Mouse (Mus musculus) inflammation-experienced regulatory T-cells, adult 6 months (primary cell): ENCODE measurements around the gene Esyt1. TPM values are rescaled to one million over a fixed set of nuclear protein-coding genes. Genes with fewer than 3 reads are reported as not detected.
A peak's percentile ranks its signal among the peaks of the same experiment; 100 is the strongest.
"Not testable (repeated sequence)": the region's sequence is repeated elsewhere in the genome, so short reads cannot be mapped to it uniquely, and the experiment has no call there.

ENCODE experiments used
- ATAC-seq: one replicate; pipeline ENCODE4 v1.8.0; 2017
- polyA plus RNA-seq, 3 experiments: library from polyadenylated mRNA; unstranded; fragments of 100-300 nt; shearing (Covaris generic); gene quantifications; one replicate each; pipeline ENCODE4 v1.2.1; 2017

Gene Esyt1
- polyA plus RNA-seq, 3 experiments from 2014 or later = 68.4 to 89.7 (median 70.4) TPM

DNA sequence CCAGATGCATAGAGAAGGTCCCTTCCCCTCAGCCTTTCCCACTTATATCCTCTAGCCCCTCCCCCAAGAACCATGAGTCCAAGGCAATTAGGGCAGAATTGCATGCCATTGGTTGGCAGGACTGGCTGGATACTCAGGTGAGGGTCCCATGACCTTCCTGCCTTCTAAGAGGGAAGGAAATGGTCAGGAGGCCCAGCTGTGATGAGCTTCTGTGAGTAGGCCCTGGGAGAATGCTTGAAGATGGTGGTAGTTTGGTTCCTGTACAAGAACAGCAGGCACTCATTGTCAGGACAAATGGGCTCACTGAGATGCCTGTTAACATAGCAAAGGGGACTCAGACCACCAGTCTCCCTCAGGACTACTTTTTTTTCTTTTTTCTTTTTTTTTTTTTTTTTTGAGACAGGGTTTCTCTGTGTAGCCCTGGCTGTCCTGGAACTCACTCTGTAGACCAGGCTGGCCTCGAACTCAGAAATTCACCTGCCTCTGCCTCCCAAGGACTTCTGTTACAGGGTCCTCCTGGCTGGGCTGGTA lies 12.7 kb upstream of the Esyt1 start:
- no peak for ATAC-seq

DNA sequence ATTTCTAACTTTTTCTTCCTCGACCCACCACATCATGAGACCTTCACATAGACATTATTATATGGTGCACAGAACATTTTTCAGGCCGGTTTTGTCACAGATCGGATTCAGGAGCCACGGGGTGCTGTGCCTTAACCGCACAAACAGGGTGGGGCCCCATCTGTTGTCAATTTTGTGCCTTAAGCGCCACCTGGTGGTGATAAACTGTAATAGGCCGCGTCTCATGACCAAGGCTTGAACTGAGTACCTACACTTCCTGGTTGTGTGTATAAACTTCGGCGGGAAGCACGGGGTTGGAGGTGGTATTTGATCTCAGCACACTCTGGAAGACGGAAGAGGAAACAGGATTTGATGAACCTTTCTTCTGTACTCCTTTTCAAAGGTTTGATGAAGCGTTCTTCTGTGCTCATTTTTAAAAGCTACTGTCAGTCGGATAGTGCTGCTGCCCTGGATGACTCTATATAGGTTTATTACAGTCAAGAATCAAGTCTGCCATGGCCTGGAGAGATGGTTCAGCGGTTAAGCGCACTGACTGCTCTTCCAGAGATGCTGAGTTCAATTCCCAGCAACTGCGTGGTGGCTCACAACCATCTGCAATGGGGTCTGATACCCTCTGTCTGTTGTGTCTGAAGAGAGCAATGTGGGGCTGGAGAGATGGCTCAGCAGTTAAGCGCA lies 10.7 kb upstream of the Esyt1 start:
- ATAC-seq = peak; percentile 96

DNA sequence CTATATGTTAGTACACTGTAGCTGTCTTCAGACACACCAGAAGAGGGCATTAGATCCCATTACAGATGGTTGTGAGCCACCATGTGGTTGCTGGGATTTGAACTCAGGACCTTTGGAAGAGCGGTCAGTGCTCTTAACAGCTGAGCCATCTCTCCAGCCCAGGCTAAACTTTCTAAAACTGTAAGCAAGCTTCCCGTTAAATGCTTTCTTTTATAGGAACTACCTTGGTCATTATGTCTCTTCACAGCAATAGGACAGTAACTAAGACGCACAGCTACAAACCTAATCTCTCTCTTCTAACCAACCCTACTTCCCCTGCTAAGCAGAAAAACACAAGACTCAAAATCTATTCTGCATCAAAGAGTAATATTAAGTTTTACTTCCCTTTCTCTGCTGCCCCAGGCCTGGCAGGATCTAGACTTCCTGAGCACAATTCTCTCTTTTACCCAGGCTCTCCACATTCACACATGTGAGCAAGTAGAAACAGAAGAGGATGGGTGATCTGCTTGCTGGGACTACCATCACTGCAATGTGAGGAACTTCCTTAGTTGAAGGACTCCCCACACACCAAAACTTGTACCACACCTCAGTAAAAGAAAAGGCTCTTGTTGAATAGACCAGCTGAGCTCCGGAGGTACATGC lies 10.1 kb upstream of the Esyt1 start:
- ATAC-seq = peak; percentile 33

DNA sequence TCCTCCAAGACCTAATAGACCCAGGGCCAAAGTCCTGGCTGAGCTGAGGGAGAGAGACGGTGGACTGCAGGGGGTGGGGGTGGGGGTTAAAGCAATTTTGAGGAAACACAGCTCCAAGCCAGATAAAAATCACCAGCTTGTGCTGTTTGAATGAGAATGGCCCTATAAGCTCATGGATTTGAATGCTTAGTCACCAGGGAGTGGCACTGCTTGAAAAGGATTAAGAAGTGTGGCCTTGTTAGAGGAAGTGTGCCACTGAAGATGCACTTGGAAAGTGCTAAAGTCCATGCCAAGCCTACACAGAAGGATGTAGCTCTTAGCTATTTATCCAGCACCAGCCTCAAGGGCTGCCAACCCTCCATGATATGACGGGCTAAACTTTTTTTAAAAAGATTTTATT lies 9.5 kb upstream of the Esyt1 start:
- ATAC-seq = no peak

DNA sequence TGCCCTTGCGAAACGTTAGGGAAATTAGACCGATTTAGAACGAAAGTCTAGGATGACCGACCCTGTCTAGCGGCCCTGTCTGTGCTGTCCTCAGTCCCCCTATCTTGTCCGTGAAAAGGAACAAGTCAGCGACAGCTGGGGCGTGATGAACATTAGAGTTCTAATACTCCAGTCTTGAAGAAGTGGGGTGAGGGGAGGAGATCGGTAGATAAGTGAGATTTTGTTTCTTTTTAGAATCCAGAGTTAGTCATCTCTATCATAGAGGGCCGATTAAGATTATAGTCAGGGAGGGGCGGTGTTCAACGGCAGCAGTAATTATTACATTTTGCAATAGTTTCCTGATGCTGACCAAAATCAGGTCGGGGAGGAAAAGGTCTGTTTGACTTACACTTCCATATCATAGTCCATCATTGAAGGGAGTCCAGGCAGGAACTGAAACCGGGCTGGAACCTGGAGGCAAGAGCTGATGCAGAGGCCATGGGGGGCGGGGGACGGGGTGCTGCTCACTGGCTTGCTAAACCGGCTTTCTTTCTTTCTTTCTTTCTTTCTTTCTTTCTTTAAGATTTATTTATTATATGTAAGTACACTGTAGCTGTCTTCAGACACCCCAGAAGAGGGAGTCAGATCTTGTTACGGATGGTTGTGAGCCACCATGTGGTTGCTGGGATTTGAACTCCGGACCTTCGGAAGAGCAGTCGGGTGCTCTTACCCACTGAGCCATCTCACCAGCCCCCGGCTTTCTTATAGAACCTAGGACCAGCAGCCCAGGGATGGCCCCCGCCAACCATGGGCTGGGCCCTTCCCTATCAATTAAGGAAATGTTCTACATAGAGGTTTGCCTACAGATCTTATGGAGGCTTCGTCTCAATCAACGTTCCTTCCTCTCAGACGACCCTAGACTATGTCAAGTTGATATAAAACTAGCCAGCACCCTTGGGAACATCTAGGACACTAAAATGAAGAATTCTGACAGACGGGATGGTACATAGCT lies 990 bp upstream of the Esyt1 start:
- peak; percentile 10 for ATAC-seq

DNA sequence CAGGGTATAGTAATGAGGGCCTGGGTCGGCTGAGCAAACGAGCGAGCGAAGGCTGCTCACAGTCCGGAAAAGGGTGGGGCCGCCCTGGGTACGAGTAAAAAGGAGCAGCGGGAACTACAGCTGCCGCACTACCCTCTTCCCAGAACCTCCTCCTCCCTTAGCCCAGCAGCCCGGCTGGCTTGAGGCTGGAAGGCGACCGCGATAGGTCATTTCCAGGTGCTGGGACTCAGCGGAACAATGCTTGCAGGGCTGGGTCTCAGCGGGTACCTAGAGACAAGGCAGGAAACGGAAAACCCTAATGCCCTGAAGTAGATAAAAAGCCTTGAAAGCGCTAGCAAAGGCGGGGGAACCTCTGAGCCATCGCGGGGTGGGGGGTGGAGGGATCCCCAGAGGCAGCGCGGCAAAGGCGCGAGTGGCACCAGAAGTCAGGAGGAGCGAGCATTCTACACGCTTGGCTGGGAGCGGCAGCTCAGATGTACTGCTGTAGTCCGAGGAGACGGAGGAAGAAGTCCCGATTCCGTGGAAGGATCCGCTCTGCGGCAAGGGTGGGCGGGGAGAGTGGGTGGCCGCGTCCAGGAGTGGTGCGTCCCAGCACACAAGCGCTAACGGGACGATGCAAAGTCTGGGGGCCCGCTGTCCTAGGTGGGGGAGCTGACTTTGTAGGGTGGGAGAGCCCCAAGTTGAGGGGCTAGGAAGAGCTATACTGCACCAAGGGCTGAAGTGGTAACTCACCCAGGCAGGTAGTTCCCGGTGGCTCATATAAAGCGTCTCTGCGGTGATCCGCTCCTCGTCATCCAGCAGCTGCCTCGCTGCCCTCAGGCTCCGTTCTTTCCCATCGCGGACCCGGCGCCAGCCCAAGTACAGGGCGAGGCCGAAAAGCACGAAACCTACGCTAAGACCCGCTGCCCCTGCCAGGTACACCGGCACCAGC lies 674 bp downstream of the Esyt1 start:
- peak; percentile 61 for ATAC-seq

DNA sequence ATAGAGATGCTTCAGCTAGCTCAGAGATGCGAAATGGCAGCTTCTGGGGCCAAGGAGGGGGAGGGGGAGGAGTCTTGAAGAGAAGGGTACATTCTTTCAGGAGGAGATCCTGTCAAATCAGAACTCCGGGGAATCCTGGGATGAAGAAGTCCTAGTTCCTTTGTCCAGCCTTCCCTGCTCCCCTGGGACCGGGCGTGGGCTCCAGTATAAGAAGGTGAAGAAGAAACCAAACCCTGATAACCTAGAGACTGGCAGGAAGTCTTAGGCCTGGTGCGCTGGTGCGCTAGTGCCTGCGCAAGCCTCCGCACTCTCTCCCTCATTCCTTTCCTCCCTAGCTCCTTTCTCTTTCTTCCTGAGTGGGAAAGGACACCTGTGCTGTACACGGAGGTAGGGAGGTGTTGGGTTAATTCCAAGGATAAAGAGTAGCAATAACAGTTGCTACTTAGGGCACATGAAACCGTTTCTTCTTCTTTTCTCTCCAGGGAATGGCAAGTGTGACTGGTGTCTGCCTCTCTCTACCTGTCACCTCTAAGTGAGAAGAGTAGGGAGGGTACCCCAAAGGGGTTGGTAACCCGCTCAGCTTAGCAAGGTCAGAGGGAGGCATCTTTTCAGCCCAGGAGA lies 1.4 kb downstream of the Esyt1 start:
- ATAC-seq = no peak

DNA sequence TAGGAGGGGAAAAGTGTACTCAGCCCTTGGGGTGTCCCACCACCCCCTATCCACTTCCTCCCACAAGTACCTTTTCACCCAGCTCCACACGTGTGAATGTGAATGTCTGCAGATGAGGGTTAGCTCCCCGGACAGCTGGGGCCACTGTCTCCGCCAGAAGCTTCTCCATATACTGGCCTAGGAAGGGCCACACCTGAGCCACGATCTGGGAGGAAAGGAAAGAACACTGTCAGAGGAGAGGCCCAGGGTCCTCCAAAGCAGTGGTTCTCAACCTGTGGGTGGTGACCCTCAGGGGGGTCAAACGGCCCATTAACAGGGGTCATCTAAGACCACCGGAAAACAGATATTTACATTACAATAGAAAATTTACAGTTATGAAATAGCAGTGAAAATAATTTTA lies 3.3 kb downstream of the Esyt1 start:
- ATAC-seq = no peak

DNA sequence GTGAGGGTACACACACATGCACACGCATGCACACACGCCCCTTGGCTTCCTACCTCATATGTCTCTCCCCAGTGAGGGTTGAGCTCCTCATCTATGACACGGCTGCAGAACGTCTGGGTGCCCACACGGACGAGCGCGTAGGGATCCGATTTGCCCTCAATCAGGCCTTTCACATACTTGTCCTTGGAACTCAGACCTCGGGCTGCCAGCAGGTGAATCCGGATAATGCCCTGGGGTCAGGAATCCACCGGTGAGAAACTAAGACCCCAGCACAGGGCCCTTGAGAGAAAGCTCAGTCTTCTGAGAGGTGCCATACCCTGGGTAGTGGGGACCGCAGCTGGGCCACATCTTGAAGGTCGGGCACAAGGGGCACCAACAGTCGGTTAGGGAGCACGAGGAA lies 5.1 kb downstream of the Esyt1 start:
- no peak for ATAC-seq

DNA sequence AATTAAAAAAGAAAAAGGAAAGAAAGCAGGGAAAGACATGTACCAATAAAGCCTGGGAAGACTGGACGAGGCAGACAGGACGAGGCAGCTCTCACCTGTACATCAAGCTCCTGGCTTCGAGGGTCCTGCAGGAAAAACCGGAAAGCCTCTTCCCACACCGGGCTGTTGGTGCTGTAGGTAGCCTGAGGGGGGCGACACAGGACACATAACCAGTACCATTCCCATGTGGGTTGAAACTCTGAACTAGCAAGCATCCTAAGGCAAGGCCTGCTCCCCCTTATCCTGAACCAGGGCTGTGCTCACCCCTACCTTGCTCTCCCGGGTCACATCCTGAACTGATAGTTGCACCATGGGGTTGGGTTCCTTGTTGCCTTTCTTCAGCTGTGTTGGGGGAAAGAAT lies 6.8 kb downstream of the Esyt1 start:
- peak; percentile 54 for ATAC-seq

DNA sequence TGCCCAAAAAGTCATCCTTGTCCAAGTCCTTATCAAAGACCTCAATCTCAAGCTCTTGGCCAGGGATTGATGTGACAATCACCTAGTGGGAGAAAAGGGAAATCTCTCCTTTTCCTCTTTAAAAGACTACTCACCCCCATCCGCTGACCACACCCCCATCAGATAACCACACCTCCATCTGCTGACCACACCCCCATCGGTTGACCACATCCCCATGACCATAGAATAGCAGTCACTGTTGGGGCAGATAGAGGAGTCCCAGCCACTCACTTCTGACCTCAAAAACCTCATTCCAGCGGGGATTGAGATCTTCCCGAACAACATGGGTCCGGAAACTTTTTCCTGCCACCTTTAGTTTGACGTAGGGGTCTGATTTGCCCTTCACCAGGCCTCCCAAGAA lies 9.0 kb downstream of the Esyt1 start:
- no peak for ATAC-seq

DNA sequence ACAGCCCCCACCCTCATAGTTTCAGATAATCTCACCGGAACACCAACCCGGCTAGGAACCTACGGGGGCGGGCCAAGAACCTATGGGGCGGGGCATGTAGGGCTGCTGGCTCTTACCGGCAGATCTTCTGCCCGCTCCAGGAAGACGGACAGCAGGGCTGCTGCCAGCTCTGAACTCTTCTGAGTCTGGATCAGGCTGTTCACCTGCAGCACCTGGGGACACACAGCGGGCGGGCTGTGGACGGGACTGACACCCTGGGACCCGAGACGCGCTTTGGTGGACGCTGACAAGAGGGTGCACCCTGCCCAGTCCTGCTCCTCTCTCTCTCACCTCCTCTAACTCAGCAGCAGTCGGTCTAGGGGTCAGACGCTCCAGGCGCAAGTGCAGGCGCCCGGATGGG lies 9.6 kb downstream of the Esyt1 start:
- ATAC-seq = no peak

DNA sequence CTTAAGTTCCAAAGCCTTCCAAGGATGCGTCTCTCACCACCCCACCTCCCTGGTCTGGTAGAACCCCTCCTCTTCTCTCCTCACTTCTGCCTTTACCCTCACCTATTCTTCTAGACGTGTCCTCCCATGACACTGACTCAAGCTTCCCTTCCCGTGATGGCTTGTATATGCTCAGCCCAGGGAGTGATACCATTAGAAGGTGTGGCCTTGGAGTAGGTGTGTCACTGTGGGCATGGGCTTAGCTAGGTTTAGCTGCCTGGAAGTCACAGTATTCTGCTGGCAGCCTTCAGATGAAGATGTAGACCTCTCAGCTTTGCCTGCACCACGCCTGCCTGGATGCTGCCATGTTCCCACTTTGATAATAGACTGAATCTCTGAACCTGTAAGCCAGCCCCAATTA lies 10.6 kb downstream of the Esyt1 start:
- ATAC-seq = no peak

DNA sequence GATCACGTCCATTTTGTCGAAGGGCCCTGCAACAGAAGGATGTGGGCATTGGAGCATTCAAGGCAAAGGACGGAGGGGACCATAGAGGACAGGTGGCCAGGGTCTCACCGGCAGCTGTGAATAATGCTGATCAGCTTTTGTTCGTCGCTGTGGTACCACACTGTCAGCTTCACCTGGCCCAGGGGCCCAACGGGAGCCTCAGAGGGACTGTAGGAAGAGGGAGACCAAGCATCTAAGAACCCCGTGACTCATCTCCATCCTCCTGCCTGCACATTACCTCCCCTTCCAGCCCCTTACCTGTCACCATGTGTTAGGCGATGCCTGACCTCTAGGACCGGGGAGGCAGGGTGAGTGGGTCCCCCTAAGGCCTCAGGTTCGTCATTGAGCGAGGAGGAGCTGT lies 13.9 kb downstream of the Esyt1 start:
- ATAC-seq = no peak

DNA sequence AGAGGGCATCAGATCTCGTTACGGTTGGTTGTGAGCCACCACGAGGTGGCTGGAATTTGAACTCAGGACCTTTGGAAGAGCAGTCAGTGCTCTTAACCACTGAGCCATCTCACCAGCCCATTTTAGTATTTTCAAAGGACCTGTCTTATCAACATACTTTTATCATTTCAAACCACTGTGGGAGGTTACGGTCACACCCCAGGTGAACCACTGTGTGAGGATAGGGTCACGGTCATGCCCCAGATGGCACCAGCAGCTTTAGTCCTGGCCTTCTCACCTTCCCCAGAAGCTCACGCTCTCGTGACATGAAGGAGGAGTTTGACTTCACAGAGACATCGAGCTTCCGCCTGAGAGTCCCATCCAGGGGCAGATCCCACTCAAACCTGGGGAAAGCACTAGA lies 14.5 kb downstream of the Esyt1 start:
- ATAC-seq = no peak

DNA sequence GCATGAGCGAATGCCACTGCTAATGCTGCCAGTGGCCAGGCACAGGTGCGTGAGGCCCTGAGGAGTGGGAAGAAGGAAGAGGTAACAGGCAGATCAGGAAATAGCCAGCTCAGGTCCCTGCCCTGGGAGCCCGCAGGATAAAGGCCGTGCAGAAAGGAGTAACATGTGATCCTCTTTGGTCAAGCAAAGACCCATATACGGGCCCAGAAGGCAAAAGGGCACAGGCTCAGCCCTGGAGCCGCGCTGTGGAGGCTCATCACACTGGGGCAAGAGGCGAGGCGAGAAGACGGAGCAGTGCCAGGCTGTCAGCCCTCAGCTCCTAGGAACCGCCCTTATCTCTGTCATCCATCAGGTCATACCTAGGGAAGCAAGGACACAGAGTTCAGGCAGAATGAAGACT lies 15.4 kb downstream of the Esyt1 start:
- no peak for ATAC-seq

DNA sequence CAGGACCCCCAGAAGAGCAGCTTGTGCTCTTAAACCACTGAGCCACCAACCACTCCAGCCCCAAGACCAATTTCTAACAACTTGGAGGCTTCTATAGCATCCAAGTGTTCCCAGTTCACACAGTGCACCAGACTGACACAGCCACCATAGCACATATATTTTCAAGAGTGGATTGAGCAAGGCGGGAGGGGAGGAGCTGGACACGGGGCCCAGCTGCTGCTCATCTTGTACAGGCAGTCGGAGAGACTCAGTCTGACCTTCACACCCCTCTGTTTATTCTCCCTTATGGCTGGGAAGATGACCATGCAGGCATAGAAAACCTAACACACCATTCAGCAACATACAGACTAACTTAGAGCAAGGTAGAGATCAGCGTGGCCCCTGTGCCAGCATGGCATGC lies 15.8 kb downstream of the Esyt1 start:
- no peak for ATAC-seq

DNA sequence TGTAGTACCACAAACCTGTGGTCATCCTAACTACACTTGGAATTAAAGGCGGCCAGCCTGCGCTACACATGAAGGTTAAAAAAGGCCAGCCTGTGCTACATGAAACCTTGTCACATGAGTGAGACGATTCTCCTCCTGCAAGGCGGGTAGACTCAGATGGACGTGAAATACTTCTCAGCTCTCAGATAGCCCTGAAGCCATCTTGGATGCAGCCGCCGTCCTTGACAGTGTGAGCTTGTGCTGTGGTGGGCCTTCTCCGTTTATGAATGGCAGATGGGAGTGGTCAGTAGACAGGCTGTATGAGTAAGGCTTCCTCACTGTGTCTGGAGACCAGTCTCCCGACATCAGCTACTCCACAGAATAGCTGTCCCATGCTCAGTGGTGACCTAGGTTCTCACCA lies 16.5 kb downstream of the Esyt1 start:
- ATAC-seq = no peak

DNA sequence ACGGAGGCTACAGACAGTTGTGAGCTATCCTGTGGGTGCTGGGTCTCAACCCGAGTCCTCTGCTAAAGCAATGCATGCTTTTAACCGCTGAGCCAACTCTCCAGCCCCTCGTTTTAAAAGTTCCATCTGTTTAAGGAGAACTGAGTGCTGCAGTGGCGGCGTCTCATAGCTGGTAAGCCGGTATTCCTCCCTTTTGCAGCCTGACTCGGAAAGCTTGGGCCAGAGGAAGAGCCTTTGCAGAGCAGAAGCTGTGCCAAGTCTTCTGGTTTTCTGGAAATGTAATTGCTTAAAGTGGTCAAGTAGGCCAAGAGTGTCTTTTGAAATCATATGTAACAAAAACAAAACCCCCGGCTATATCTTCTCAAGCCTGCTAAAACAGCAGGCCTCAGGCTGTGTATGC lies 17.4 kb downstream of the Esyt1 start:
- ATAC-seq = no peak

DNA sequence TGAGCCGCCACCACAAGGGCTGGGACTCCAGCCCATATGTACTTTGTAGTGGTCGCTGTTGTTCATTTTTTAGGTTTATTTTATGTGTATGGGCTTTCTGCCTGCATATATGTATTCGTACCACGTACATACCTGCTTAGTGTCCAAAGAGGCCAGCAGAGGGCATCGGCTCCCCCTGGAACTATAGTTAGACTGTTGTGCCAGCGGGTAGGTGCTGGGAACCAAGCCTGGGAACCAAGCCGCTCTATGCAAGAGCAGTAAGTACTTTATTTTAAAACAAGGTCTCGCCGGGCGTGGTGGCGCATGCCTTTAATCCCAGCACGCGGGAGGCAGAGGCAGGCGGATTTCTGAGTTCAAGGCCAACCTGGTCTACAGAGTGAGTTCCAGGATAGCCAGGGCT lies 19.7 kb downstream of the Esyt1 start:
- no peak for ATAC-seq

DNA sequence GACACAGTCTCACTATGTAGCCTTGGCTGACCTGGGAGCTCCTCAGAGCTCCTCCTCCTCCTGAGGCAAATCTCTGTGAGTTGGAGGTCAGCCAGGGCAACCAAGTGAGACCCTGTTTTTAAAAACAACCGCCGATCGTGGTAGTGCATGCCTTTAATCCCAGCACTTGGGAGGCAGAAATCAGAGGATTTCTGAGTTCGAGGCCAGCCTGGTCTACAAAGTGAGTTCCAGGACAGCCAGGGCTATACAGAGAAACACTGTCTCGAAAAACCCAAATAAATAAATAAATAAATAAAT lies 20.4 kb downstream of the Esyt1 start:
- ATAC-seq = not testable (repeated sequence)
